ENCODE assay signal across 25 mouse cellular contexts in genomic region chr19:44745741-44746140, GRCm38 (mm10). TPM values are rescaled to one million over a fixed set of nuclear protein-coding genes. Genes with fewer than 3 reads are reported as not detected.
DNase-seq lines count a peak whose midpoint lies in the region; ATAC-seq and TF ChIP-seq lines count a peak whose summit lies in the region.
"Had no signal": no experiment of that assay in that cellular context is flagged by ENCODE, and none has a peak within 500 bp of the region (broad histone marks: within the 10 kb centered on the region; RNA-seq: fewer than 3 reads in every experiment).

No protein-coding gene starts in this region.

- H3K9me3 ChIP-seq in midbrain, embryonic 10.5 days (replicated peaks) = no peaks in the 10 kb centered on the region
- H3K9me3 ChIP-seq in midbrain, embryonic 14.5 days (ENCODE audit: control insufficient read depth, low read length) = no peaks in the 10 kb centered on the region
- H3K9me3 ChIP-seq in neural tube, embryonic 13.5 days = no peaks in the 10 kb centered on the region
- H3K9me3 ChIP-seq: forebrain, embryonic 10.5 days; limb, embryonic 13.5 days; liver, embryonic 12.5 days; midbrain, embryonic 12.5 days had no signal

- no peak for ATAC-seq in midbrain, embryonic 14.5 days (ENCODE audit: low FRiP score, low TSS enrichment)
- no peak for ATAC-seq in neural tube, embryonic 13.5 days (ENCODE audit: low read depth)
- ATAC-seq: forebrain, embryonic 16.5 days; intestine, embryonic 16.5 days; liver, embryonic 12.5 days had no signal

- no peaks in the 10 kb centered on the region for H3K36me3 ChIP-seq in kidney, adult 2 months (ENCODE audit: control insufficient read depth, insufficient read depth, low read length)
- H3K36me3 ChIP-seq in midbrain, embryonic 10.5 days = no peaks in the 10 kb centered on the region
- no peaks in the 10 kb centered on the region for H3K36me3 ChIP-seq in midbrain, embryonic 14.5 days (ENCODE audit: control insufficient read depth, insufficient read depth, low read length)
- no peaks in the 10 kb centered on the region for H3K36me3 ChIP-seq in neural tube, embryonic 13.5 days
- H3K36me3 ChIP-seq: forebrain, embryonic 10.5 days; limb, embryonic 13.5 days; liver, embryonic 12.5 days; midbrain, embryonic 12.5 days had no signal

- H3K9ac ChIP-seq in midbrain, embryonic 14.5 days (replicated peaks; ENCODE audit: low read length) = no peak overlapping the region
- no peak overlapping the region for H3K9ac ChIP-seq in neural tube, embryonic 13.5 days
- H3K9ac ChIP-seq: liver, embryonic 12.5 days had no signal

- 17% methylated on average over 6 of the region's 6 CpGs for WGBS in kidney, adult 2 months
- WGBS in midbrain, embryonic 10.5 days = 5% methylated on average over 6 of the region's 6 CpGs
- WGBS in midbrain, embryonic 14.5 days = 7% methylated on average over 6 of the region's 6 CpGs
- 7% methylated on average over 6 of the region's 6 CpGs for WGBS in neural tube, embryonic 13.5 days

- peaks cover 13% of the 10 kb centered on the region; the same call in 1 of the 2 replicates for H3K4me1 ChIP-seq in kidney, adult 2 months (ENCODE audit: control insufficient read depth, insufficient read depth, low read length)
- peaks cover 61% of the 10 kb centered on the region for H3K4me1 ChIP-seq in midbrain, embryonic 10.5 days
- 0 out of 2 replicates have a peak, but pooled peaks cover 4% of the 10 kb centered on the region for H3K4me1 ChIP-seq in midbrain, embryonic 14.5 days (ENCODE audit: control insufficient read depth, insufficient read depth, low read length)
- peaks cover 39% of the 10 kb centered on the region for H3K4me1 ChIP-seq in neural tube, embryonic 13.5 days (replicated peaks)

- H3K4me2 ChIP-seq in midbrain, embryonic 14.5 days (ENCODE audit: low read length) = no peak overlapping the region
- 0 out of 2 replicates have a peak overlapping the region, but pooled peaks have one; percentile 57 for H3K4me2 ChIP-seq in neural tube, embryonic 13.5 days

- TF ChIP-seq POLR2A in kidney, adult 2 months (IDR thresholded peaks at IDR 0.05; ENCODE audit: low read depth, low read length) = no peak

- no peaks in the 10 kb centered on the region for H3K27me3 ChIP-seq in kidney, adult 2 months (replicated peaks; ENCODE audit: control insufficient read depth, insufficient read depth, low read length)
- peaks cover 100% of the 10 kb centered on the region for H3K27me3 ChIP-seq in midbrain, embryonic 10.5 days (ENCODE audit: low read depth, poor library complexity, severe bottlenecking)
- H3K27me3 ChIP-seq in midbrain, embryonic 14.5 days (ENCODE audit: control insufficient read depth, insufficient read depth, low read length) = peaks cover 100% of the 10 kb centered on the region
- peaks cover 100% of the 10 kb centered on the region for H3K27me3 ChIP-seq in neural tube, embryonic 13.5 days

- no peak overlapping the region for H3K4me3 ChIP-seq in kidney, adult 2 months (ENCODE audit: insufficient read depth, low read depth, low read length)
- H3K4me3 ChIP-seq in midbrain, embryonic 10.5 days = no peak overlapping the region
- no peak overlapping the region for H3K4me3 ChIP-seq in midbrain, embryonic 14.5 days (replicated peaks; ENCODE audit: low read depth, low read length)
- H3K4me3 ChIP-seq in neural tube, embryonic 13.5 days = no peak overlapping the region
- H3K4me3 ChIP-seq: liver, embryonic 12.5 days had no signal

- peak; percentile 16 for DNase-seq in embryo, embryonic 10.5 days (ENCODE audit: low spot score)
- no peak for DNase-seq in embryo, embryonic 9.5 days (ENCODE audit: extremely low spot score)
- peak; percentile 27 for DNase-seq in kidney, adult 2 months
- DNase-seq in kidney, postnatal 25 days = no peak
- peak; percentile 17 for DNase-seq in midbrain, embryonic 10.5 days (ENCODE audit: low spot score)
- no peak for DNase-seq in midbrain, embryonic 14.5 days
- DNase-seq in cerebellum, adult 8-10 months = no peak
- DNase-seq: adrenal gland, postnatal 10 days; cerebellum, adult 18-20 months; cerebellum, postnatal 25 days; gastrocnemius, postnatal 14 days; heart, adult 11 months; lung, adult 18-20 months; lung, postnatal 10 days; right cerebral cortex, postnatal 25 days; spleen, adult 18-20 months had no signal

- TF ChIP-seq CTCF in kidney, adult 2 months (conservative IDR thresholded peaks at IDR 0.05; ENCODE audit: insufficient read depth, insufficient read length, low read depth, low read length) = no peak

- H3K27ac ChIP-seq in kidney, adult 2 months (ENCODE audit: insufficient read depth, low read depth, low read length) = peak overlapping the region; percentile 58
- H3K27ac ChIP-seq in midbrain, embryonic 10.5 days (replicated peaks) = no peak overlapping the region
- H3K27ac ChIP-seq in midbrain, embryonic 14.5 days (replicated peaks; ENCODE audit: low read depth, low read length) = no peak overlapping the region
- 0 out of 2 replicates have a peak overlapping the region, but pooled peaks have one; percentile 92 for H3K27ac ChIP-seq in neural tube, embryonic 13.5 days (replicated peaks)
- H3K27ac ChIP-seq: forebrain, embryonic 10.5 days; limb, embryonic 13.5 days; liver, embryonic 12.5 days; midbrain, embryonic 12.5 days had no signal

RNA-seq across cellular contexts. Expression of gene Pax2, which starts 10.1 kb away (rescaled TPM):
- 25.8 and 29.7 TPM in 2 replicates for polyA plus RNA-seq in kidney, adult 2 months (2012; rRNA removed)
- 0.60 and 1.1 TPM in 2 replicates for polyA plus RNA-seq in midbrain, embryonic 10.5 days (2016; fragmentation: Nextera tagmentation; extraction: Ambion mirVana)
- 1.7 and 1.9 TPM in 2 replicates for polyA plus RNA-seq in midbrain, embryonic 14.5 days (2014; fragmentation: Nextera tagmentation; extraction: Ambion mirVana)
- 25.2 and 28.2 TPM in 2 replicates for polyA plus RNA-seq in neural tube, embryonic 13.5 days (2015; fragmentation: Nextera tagmentation; extraction: Ambion mirVana)
- polyA plus RNA-seq: forebrain, embryonic 16.5 days; heart, embryonic 11.5 days; heart, postnatal 0 days; intestine, embryonic 16.5 days; limb, embryonic 13.5 days; liver, embryonic 12.5 days had no signal

Comparison
In these comparisons a context has a peak if more than half of its experiments do, and no peak if none do; other contexts are left out.
1. DNase-seq: peak in embryo, embryonic 10.5 days (single experiment), kidney, adult 2 months (single experiment) and midbrain, embryonic 10.5 days (single experiment); none in embryo, embryonic 9.5 days (single experiment), kidney, postnatal 25 days (0 of 2), midbrain, embryonic 14.5 days (single experiment) and cerebellum, adult 8-10 months (single experiment).
2. H3K27ac ChIP-seq: peak in kidney, adult 2 months (single experiment) and neural tube, embryonic 13.5 days (single experiment); none in midbrain, embryonic 10.5 days (single experiment) and midbrain, embryonic 14.5 days (single experiment).